Mouse (Mus musculus) testis, adult 2 months (tissue): ENCODE data around the gene Lmntd1.

ENCODE experiments used
- CTCF ChIP-seq: fragments of 200-500 bp; IDR thresholded peaks from 2 replicates; pipeline ENCODE4 v1.5.1; 2012; ENCODE audit warnings: low read depth, mild to moderate bottlenecking, inconsistent platforms, low read length, moderate library complexity; ENCODE audit not compliant: control insufficient read depth, insufficient read depth, insufficient replicate concordance
- POLR2A ChIP-seq: fragments of 200-500 bp; IDR thresholded peaks from 2 replicates; pipeline ENCODE4 v1.6.1; 2012; ENCODE audit warnings: low read depth, mild to moderate bottlenecking, inconsistent platforms, low read length, moderate library complexity; ENCODE audit not compliant: control insufficient read depth

DNA sequence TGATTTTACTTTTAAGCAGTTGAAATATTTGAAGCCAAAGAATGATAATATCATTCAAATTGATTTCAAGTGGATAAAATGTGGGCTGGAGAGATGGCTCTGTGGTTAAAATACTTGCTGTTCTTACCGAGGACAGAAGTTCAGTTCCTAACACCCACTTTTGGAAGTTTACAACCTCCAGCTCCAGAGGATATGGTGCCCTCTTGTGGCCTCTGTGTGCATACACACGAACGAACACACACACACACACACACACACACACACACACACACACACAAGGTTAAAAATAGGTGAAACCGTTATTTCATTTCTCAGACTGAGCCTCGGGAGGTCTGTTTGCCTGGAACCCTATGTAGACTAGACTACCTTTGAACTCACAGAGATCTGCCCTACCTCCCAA lies 260.3 kb downstream of the Lmntd1 start:
- no peak for TF ChIP-seq POLR2A
- no peak for TF ChIP-seq CTCF
